In the genomic region with DNA sequence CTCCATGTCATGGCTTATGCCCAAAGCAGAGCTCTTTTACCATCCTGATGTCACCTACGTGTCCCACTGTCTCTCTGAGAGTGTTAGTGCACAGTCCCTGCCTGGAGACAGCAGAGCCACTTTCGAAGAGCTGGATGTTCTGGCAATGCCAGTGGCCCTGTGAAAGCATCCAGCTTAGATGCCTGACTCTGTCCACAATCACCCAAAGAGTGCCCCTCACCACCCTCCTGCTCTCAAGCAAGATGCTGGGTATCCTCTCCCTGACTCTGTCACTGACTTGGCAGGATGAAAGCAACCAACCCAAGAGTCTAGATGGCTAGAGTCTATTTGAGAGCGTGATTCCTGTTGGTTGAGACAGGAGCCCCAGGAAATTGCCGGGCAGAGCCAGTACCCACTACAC, we compare ENCODE assay signal across 17 mouse cellular contexts. TPM values are rescaled to one million over a fixed set of nuclear protein-coding genes. Genes with fewer than 3 reads are reported as not detected.
"Had no signal": no experiment of that assay in that cellular context is flagged by ENCODE, and none has a peak within 500 bp of the region (broad histone marks: within the 10 kb centered on the region; RNA-seq: fewer than 3 reads in every experiment).

No protein-coding gene starts in this region.

RNA-seq across cellular contexts. Expression of gene Tcp10c, which starts 23.2 kb away (rescaled TPM):
- total RNA-seq: left cerebral cortex, postnatal 25 days; megakaryocyte, adult 5-6 weeks; midbrain, postnatal 0 days had no signal
- polyA plus RNA-seq: kidney, postnatal 0 days; large intestine, adult 2 months; limb, embryonic 10.5 days; limb, embryonic 13.5 days; liver, embryonic 13.5 days; liver, embryonic 16.5 days; lung, adult 2 months; lung, embryonic 16.5 days; macrophage; midbrain, embryonic 12.5 days; midbrain, postnatal 0 days; neural tube, embryonic 11.5 days; neural tube, embryonic 15.5 days; stomach, embryonic 15.5 days; urinary bladder, adult 2 months had no signal
